ENCODE assay signal across 7 mouse cellular contexts in genomic region chr19:10022414-10023303, GRCm38 (mm10). TPM values are rescaled to one million over a fixed set of nuclear protein-coding genes. Genes with fewer than 3 reads are reported as not detected.
DNase-seq lines count a peak whose midpoint lies in the region.

No protein-coding gene starts in this region.

- DNase-seq in right cerebral cortex, postnatal 10 days (ENCODE audit: low spot score in 2 of 2) = peak; percentile 71 to 77
- DNase-seq in right cerebral cortex, adult 18-20 months = no peak
- peak; percentile 41 for DNase-seq in embryo, embryonic 9.5 days (ENCODE audit: extremely low spot score)
- DNase-seq in heart, postnatal 36 days = peak; percentile 36 to 57
- peak; percentile 67 to 79 for DNase-seq in layer of hippocampus, postnatal 14 days (ENCODE audit: low spot score in 2 of 2)
- peak; percentile 54 to 69 for DNase-seq in lung, postnatal 4 days
- DNase-seq in spleen, postnatal 14 days (ENCODE audit: low spot score in 2 of 2) = no peak

- intact Hi-C loops in heart, postnatal 36 days (cut with DNase I) = no loop called here

RNA-seq across cellular contexts. Expression of gene Fads3, which starts 18.7 kb away (rescaled TPM):
- total RNA-seq in heart, postnatal 36 days (2021) = 10 to 100 TPM; 37.8 to 39.8 TPM
- 10 to 100 TPM; 34.3 to 36.8 TPM for total RNA-seq in layer of hippocampus, postnatal 14 days (2021)

RNA-seq across cellular contexts. Expression of gene Rab3il1, which starts 21.2 kb away (rescaled TPM):
- 1 to 10 TPM; 7.9 to 8.7 TPM for total RNA-seq in heart, postnatal 36 days (2021)
- 10 to 100 TPM in 1 of 2 experiments, 1 to 10 TPM in 1; 8.9 to 12.8 TPM for total RNA-seq in layer of hippocampus, postnatal 14 days (2021)

RNA-seq across cellular contexts. Expression of gene Best1, which starts 21.2 kb away (rescaled TPM):
- under 1 TPM; 0.11 to 0.14 TPM for total RNA-seq in heart, postnatal 36 days (2021)
- 1 to 10 TPM in 1 of 2 experiments, under 1 TPM in 1; 0.97 to 1.1 TPM for total RNA-seq in layer of hippocampus, postnatal 14 days (2021)

RNA-seq across cellular contexts. Expression of gene Fth1, which starts 42.3 kb away (rescaled TPM):
- 1,000 to 10,000 TPM; 2,889 to 3,152 TPM for total RNA-seq in heart, postnatal 36 days (2021)
- 1,000 to 10,000 TPM; 2,325 to 2,371 TPM for total RNA-seq in layer of hippocampus, postnatal 14 days (2021)

Comparison
In these comparisons a context has a peak if more than half of its experiments do, and no peak if none do; other contexts are left out.
1. DNase-seq: peak in right cerebral cortex, postnatal 10 days (2 of 2), embryo, embryonic 9.5 days (single experiment), heart, postnatal 36 days (2 of 2), layer of hippocampus, postnatal 14 days (2 of 2) and lung, postnatal 4 days (2 of 2); none in right cerebral cortex, adult 18-20 months (single experiment) and spleen, postnatal 14 days (0 of 2).